Comparison of ENCODE assay signal across 17 mouse cellular contexts in the genomic region with DNA sequence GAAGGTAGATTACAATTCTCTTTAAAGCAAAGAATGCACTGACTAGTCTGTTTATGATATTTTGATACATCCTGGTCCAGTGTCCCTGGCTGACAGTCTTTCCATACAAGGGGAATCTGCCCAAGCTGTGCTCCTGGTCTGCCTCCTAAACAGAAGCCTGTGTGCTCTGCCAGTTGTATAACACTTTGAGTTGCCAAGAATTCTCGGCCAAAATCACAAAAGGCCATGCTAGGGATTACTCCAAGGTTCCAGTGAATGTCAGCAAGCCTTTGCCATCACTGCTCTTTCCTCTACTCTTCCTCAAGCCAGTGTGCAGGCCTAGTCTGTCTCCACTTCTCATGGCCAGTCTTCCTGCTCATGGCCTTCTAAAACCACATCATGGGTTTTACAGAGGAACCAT. TPM values are rescaled to one million over a fixed set of nuclear protein-coding genes. Genes with fewer than 3 reads are reported as not detected.
DNase-seq lines count a peak whose midpoint lies in the region; TF ChIP-seq lines count a peak whose summit lies in the region.
"Had no signal": no experiment of that assay in that cellular context is flagged by ENCODE, and none has a peak within 500 bp of the region (broad histone marks: within the 10 kb centered on the region; RNA-seq: fewer than 3 reads in every experiment).

No protein-coding gene starts in this region.

- no peak for DNase-seq in gastrocnemius, adult 2 months
- no peak for DNase-seq in gastrocnemius, postnatal 36 days
- peak; percentile 31 for DNase-seq in ovary, adult 18-20 months (ENCODE audit: low spot score)
- DNase-seq in ovary, postnatal 14 days (ENCODE audit: low spot score) = no peak
- peak; percentile 87 for DNase-seq in cerebellum, adult 9-10 months
- DNase-seq in thymus, postnatal 36 days = no peak
- no peak for DNase-seq in right cerebral cortex, postnatal 14 days
- DNase-seq: kidney, adult 8-10 months; kidney, postnatal 36 days; lung, postnatal 14 days; right cerebral cortex, adult 18-20 months; thymus, postnatal 25 days had no signal

- intact Hi-C loops in gastrocnemius, adult 2 months (cut with DNase I) = no loop called here
- intact Hi-C loops in gastrocnemius, postnatal 36 days (cut with DNase I) = no loop called here

- peak overlapping the region; percentile 38 for H3K27ac ChIP-seq in gastrocnemius, adult 2 months
- H3K27ac ChIP-seq: forebrain, embryonic 13.5 days; heart, embryonic 13.5 days; liver, embryonic 14.5 days; neural tube, embryonic 15.5 days had no signal

- no peak for TF ChIP-seq CTCF in gastrocnemius, adult 2 months (IDR thresholded peaks at IDR 0.05)

- H3K4me3 ChIP-seq in gastrocnemius, adult 2 months = no peak overlapping the region
- H3K4me3 ChIP-seq: forebrain, embryonic 13.5 days; heart, embryonic 13.5 days; neural tube, embryonic 15.5 days had no signal

RNA-seq across cellular contexts. Expression of gene Nek10, which starts 34.9 kb away (rescaled TPM):
- total RNA-seq in gastrocnemius, adult 2 months (2021) = under 1 TPM; 0.13 to 0.33 TPM
- under 1 TPM in 1 of 2 experiments, not detected in 1; 0.07 TPM for total RNA-seq in gastrocnemius, postnatal 36 days (2021)
- total RNA-seq: hematopoietic stem cell, adult 5-6 weeks had no signal

Comparison
In these comparisons a context has a peak if more than half of its experiments do, and no peak if none do; other contexts are left out.
1. DNase-seq: peak in ovary, adult 18-20 months (single experiment) and cerebellum, adult 9-10 months (single experiment); none in gastrocnemius, adult 2 months (single experiment), gastrocnemius, postnatal 36 days (0 of 2), ovary, postnatal 14 days (single experiment), thymus, postnatal 36 days (0 of 2) and right cerebral cortex, postnatal 14 days (single experiment).